16 mouse cellular contexts compared by ENCODE assay signal in the genomic region with DNA sequence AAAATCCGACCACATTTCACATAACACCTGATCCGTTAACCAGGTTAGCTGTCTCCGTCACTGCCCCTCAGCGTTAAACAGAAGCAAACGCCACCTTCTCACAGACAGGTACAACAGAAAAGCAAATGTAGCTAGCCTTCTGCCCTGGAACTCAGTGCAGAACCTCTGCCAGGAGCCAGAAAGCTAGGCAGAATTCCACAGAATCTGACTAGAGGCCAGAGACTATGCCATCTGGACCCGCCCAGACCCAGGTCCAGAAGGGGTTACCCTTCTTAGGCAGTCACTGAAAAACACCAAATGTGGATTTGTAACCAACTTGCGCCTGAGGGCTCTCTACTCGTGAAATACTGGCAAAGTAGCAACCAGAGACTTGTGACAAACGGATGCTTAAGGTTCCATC.
DNase-seq lines count a peak whose midpoint lies in the region; ATAC-seq lines count a peak whose summit lies in the region.
"Had no signal": no experiment of that assay in that cellular context is flagged by ENCODE, and none has a peak within 500 bp of the region (broad histone marks: within the 10 kb centered on the region; RNA-seq: fewer than 3 reads in every experiment).

No protein-coding gene starts in this region.

- no peak for ATAC-seq in megakaryocyte progenitor cell, adult 5-6 weeks (replicated peaks; ENCODE audit: poor library complexity)
- ATAC-seq: forebrain, embryonic 16.5 days; hindbrain, postnatal 0 days; Patski had no signal

- peak; percentile 16 for DNase-seq in ZHBTc4 (ENCODE audit: low read depth, low spot score)
- DNase-seq in cerebellum, adult 11 months, result peak; percentile 15
- DNase-seq in cerebellum, adult 8-10 months, result peak; percentile 22
- DNase-seq in cerebellum, postnatal 14 days, result peak; percentile 58 to 72
- no peak for DNase-seq in right cerebral cortex, postnatal 14 days
- DNase-seq in spleen, postnatal 4 days (ENCODE audit: low spot score in 2 of 2), result no peak
- DNase-seq: adrenal gland, adult 8-10 months; adrenal gland, postnatal 36 days; gastrocnemius, postnatal 25 days; heart, postnatal 14 days; kidney, adult 11 months; kidney, adult 9 months had no signal

Comparison
In these comparisons a context has a peak if more than half of its experiments do, and no peak if none do; other contexts are left out.
1. DNase-seq: peak in ZHBTc4 (single experiment), cerebellum, adult 11 months (single experiment), cerebellum, adult 8-10 months (single experiment) and cerebellum, postnatal 14 days (2 of 2); none in right cerebral cortex, postnatal 14 days (single experiment) and spleen, postnatal 4 days (0 of 2).